Mouse (Mus musculus): Measurements from ENCODE around the gene Rxrg. TPM values are rescaled to one million over a fixed set of nuclear protein-coding genes. Genes with fewer than 3 reads are reported as not detected.

Gene Rxrg
- 8.1 and 8.2 TPM in 2 replicates for polyA plus RNA-seq (2012; rRNA removed)

GRCm38 (mm10) chr1:167598255-167599081, at the start of gene Rxrg:
Rxrg (plus strand) TSS chr1:167598384.

GRCm38 (mm10) chr1:167689232-167689261, 90.9 kb downstream of the Rxrg start, which contains the start of gene Lmx1a:
Lmx1a (plus strand) TSS chr1:167689237.

Other genes with a start within 250 kb of the Rxrg start
- 26.5 and 30.4 TPM in 2 replicates for gene Aldh9a1, start 248.4 kb upstream of the Rxrg start, polyA plus RNA-seq (2012; rRNA removed)
- 88.8 and 92.3 TPM in 2 replicates for gene Mgst3, start 204.5 kb upstream of the Rxrg start, polyA plus RNA-seq (2012; rRNA removed)
- gene Lrrc52, start 131.6 kb upstream of the Rxrg start, polyA plus RNA-seq (2012; rRNA removed) = not detected in 2 replicates
- 5.2 and 6.4 TPM in 2 replicates for gene Lmx1a, start 90.9 kb downstream of the Rxrg start, polyA plus RNA-seq (2012; rRNA removed)

Data from central nervous system, embryonic 14 days (tissue).